8 mouse cellular contexts compared by ENCODE assay signal in the genomic region with DNA sequence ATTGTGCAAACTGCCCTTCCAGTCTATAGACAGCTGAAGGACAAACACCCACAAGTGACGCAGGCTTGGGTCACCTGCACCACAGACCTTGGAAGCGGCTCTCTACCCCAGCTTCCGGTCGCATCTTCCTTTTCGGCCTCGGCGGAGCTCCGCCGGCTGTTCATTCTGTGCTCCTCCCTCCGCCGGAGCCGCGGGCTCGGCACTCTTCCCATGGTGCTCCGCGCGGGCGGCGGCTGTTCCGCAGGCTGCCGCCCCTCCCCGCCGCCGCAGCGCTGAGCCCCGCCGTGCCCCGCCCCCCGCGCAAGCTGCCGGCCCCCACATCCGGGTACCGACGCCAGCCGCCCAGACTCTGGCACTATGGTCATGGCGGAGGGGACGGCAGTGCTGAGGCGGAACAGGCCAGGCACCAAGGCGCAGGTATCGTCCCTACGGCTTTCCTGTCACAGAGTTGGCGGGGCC. TPM values are rescaled to one million over a fixed set of nuclear protein-coding genes. Genes with fewer than 3 reads are reported as not detected.
DNase-seq lines count a peak whose midpoint lies in the region; ATAC-seq lines count a peak whose summit lies in the region.

Mob4 (plus strand) TSS at position 289 of the 459 bp plus-strand sequence.

- DNase-seq in ZHBTc4 (ENCODE audit: low read depth, low spot score): peak; percentile 96
- peak; percentile 84 to 86 for DNase-seq in gastrocnemius, adult 8-10 months (ENCODE audit: low spot score in 2 of 2)
- peak; percentile 50 for DNase-seq in hindlimb bud, embryonic 11.5 days (ENCODE audit: extremely low spot score, low read depth, low spot score)
- DNase-seq in left cerebral cortex, adult 8-10 months (ENCODE audit: low spot score in 2 of 2): peak; percentile 81 to 85
- peak; percentile 95 to 96 for DNase-seq in right cerebral cortex, postnatal 10 days (ENCODE audit: low spot score in 2 of 2)
- peak; percentile 95 for DNase-seq in urinary bladder, postnatal 25 days (ENCODE audit: low spot score)

- peak; percentile 90 for ATAC-seq in common myeloid progenitor, adult 5-6 weeks (replicated peaks; ENCODE audit: low read depth, poor library complexity, severe bottlenecking)

- H3K9me3 ChIP-seq in megakaryocyte, embryonic 14.5 days: no peaks in the 10 kb centered on the region

- H3K4me3 ChIP-seq in megakaryocyte, embryonic 14.5 days (replicated peaks): peak within 1 kb of the TSS; percentile 100

- H3K27me3 ChIP-seq in megakaryocyte, embryonic 14.5 days (replicated peaks): no peaks in the 10 kb centered on the region

- H3K4me1 ChIP-seq in megakaryocyte, embryonic 14.5 days: peaks cover 27% of the 10 kb centered on the region

- peaks cover 21% of the 10 kb centered on the region for H3K36me3 ChIP-seq in megakaryocyte, embryonic 14.5 days (replicated peaks; ENCODE audit: low read length)

RNA-seq across cellular contexts. Expression of gene Mob4, which starts in this region (rescaled TPM):
- 45.9 and 62.2 TPM in 2 replicates for total RNA-seq in common myeloid progenitor, adult 5-6 weeks (2017)
- total RNA-seq in gastrocnemius, adult 8-10 months (2022): 10 to 100 TPM; 33.1 to 39.3 (median 37.1) TPM
- 10 to 100 TPM; 48.5 to 59.6 (median 49.8) TPM for total RNA-seq in left cerebral cortex, adult 8-10 months (2022)
- polyA plus RNA-seq in megakaryocyte, embryonic 14.5 days (2012; ENCODE audit: insufficient read depth, low replicate concordance): 7.0 TPM in 1 of 2 replicates, not detected in the other

Comparison
In these comparisons a context has a peak if more than half of its experiments do, and no peak if none do; other contexts are left out.
1. Peak in every context shown above with its lines: DNase-seq, ATAC-seq and H3K4me3 ChIP-seq.